Mouse (Mus musculus): Measurements from ENCODE around the gene Tusc2.

Gene Tusc2

DNA sequence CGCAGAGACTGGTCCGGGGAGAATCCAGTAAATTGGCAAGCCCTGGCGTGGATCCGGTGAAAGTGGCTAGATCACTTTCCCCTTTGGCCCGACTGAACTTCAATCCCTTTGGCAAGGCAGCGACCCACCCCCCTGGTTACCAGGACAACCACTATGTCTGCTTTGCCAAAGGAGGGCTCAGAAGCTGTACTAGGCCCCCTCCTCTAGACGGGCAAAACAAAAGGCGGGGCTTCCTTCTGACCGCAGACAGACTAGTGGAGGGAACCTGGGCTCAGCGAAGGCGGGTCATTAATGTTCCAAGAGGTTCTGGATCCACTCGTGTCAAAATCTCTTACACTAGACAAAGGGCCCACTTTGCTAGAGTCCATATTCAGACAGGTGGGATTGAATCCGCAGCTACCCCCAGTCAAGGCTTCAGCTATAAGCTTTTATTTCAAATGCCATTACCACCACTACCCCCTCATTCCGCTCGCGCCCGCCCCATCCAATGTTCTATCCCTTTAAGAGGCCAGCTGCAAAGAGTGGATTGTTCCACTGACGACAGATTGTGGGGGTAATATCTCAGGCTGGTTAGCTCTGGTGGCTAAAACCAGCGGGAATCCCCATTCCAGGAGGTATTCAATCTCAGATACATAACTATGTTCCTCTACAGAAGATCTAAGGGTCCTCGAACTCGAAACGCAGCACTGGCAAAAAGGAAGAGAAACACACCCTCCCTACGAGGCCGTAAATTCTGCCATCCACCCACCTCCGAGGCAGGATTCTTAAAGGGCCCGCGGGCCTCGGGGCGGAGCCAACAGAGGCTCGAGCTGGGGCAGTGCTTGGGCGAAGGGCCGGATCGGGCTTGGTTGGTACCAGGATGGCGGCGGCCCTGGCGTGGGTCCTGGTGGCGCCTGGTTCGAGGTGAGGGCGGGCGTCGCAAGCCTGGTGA lies 5.5 kb downstream of the Tusc2 start:
- ChIA-PET CTCF (interaction anchor here (0.5 to 2.6 kb wide), 20 partner anchors 12 to 440 kb away, joined by 3 to 14 read pairs (median 3); partner anchors contain the start of genes Hyal3 (in 1 of the 4), Ifrd2 (in 1 of the 4), Rassf1 (in 1 of the 4) and Tmem115 (in 1 of the 4)), POLR2A (interaction anchor here in 3 of 4 experiments (0.7 to 29.0 kb wide), 41 partner anchors 8 to 948 kb away, joined by 3 to 450 read pairs (median 5); partner anchors contain the start of genes Hyal1 (in 3 of the 3), Ifrd2 (in 3 of the 3), Hyal3 (in 2 of the 3) and Naa80 (in 2 of the 3))

DNA sequence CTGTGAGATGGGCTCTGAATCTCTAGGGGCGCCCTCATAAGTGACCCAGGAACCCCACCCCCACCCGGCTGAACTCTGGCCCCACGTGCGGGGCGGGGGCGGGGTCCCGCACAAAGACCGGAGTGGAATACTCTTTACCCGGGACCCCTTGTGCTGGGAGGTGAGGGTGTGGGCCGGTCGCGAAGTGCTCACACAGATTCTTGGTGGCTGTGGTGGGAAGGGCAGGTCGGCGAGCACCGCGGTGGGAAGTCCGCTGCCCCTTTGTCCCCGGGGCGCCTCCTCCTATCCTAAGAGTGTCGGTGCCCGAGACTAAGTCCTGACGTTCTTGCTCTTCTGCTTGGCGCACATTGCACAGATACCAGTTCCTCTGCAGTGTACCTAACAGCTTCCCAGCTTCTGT lies 6.2 kb downstream of the Tusc2 start:
- CTCF ChIA-PET, result interaction anchor here in 3 of 4 experiments (0.5 to 2.6 kb wide), 16 partner anchors 14 to 439 kb away, joined by 3 to 14 read pairs (median 3); partner anchors contain the start of genes Ifrd2 (in 1 of the 3), Rassf1 (in 1 of the 3) and Tmem115 (in 1 of the 3)
- POLR2A ChIA-PET, result interaction anchor here in 3 of 4 experiments (0.7 to 29.0 kb wide), 31 partner anchors 7 to 947 kb away, joined by 3 to 450 read pairs (median 8); partner anchors contain the start of genes Ifrd2 (in 3 of the 3), Hyal1 (in 2 of the 3), Hyal3 (in 2 of the 3) and Naa80 (in 2 of the 3)

DNA sequence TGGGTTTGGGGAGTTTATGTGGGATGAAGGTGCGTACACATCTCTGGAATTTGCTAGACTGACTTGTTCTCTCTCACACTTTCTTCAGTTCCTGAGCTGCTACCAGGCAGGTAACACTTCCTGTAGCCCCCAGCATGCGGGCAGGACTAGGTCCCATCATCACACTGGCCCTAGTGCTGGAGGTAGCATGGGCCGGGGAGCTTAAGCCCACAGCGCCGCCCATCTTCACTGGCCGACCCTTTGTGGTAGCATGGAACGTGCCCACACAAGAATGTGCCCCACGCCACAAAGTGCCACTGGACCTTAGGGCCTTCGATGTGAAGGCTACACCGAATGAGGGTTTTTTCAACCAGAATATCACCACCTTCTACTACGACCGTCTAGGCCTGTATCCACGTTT lies 7.0 kb downstream of the Tusc2 start:
- ChIA-PET POLR2A (interaction anchor here in 3 of 4 experiments (1.0 to 29.0 kb wide), 20 partner anchors 11 to 74 kb away, joined by 4 to 450 read pairs (median 9); partner anchors contain the start of genes Ifrd2 (in 3 of the 3), Hyal3 (in 2 of the 3), Rassf1 (in 2 of the 3) and Zmynd10 (in 2 of the 3)), CTCF (interaction anchor here in 3 of 4 experiments (0.5 to 2.5 kb wide), 9 partner anchors 10 to 401 kb away, joined by 3 to 5 read pairs (median 3); partner anchors contain the start of genes Hyal3 (in 1 of the 3) and Tmem115 (in 1 of the 3))

DNA sequence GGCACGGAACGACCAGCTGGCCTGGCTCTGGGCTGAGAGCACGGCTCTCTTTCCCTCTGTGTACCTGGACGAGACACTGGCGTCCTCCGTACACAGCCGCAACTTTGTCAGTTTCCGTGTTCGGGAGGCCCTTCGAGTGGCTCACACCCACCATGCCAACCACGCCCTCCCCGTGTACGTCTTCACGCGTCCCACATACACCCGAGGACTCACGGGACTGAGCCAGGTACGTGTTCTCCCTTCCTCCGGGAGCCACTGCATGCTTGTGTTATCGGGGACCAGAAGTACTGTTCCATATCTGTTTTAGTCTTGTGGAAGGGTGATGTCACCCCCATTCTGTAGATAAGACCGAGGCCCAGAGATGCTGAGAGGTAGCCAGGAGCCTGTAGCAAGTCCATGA lies 7.8 kb downstream of the Tusc2 start:
- ChIA-PET CTCF (interaction anchor here in 2 of 4 experiments (0.5 to 1.0 kb wide), 3 partner anchors 9 to 118 kb away, joined by 3 read pairs; partner anchors contain the start of gene Hyal3 (in 1 of the 2)), POLR2A (interaction anchor here in 2 of 4 experiments (1.4 to 29.0 kb wide), 11 partner anchors 10 to 74 kb away, joined by 4 to 450 read pairs (median 22); partner anchors contain the start of genes Hyal3 (in 2 of the 2), Ifrd2 (in 2 of the 2), Naa80 (in 1 of the 2) and Rassf1 (in 1 of the 2))

DNA sequence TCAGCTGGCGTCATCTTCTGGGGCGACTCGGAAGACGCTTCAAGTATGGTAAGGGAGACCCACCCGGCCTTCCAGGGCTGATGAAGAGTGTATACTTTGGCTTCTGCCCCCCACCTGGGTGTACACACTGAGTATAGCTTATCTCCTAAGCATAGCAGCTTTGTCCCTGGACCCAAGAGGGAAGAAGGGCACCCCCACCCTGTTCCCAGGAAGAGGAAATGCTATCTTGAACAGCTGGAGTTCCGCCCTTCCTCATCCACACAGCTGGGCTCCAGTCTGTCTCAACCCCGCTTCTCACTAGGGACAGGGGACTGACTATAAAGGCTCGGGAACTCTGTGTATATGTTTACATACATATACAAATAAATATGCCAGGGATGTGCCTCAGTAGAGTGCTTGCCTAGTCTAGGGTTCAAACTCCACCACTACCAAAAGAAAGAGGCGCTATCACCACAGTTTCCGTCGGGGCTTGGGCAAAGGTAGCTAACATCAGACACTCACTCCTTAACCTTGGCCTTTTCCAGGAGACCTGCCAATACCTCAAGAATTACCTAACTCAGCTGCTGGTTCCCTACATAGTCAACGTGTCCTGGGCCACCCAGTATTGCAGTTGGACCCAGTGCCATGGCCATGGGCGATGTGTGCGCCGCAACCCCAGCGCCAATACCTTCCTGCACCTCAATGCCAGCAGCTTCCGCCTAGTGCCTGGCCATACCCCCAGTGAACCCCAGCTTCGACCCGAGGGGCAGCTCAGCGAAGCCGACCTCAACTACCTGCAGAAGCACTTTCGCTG lies 8.7 kb downstream of the Tusc2 start:
- CTCF ChIA-PET, result interaction anchor here in 3 of 4 experiments (0.6 to 1.6 kb wide), 5 partner anchors 8 to 125 kb away, joined by 3 to 5 read pairs (median 3); partner anchors contain the start of genes Hyal3 (in 1 of the 3) and Zmynd10 (in 1 of the 3)
- POLR2A ChIA-PET, result interaction anchor here in 3 of 4 experiments (0.5 to 29.0 kb wide), 19 partner anchors 9 to 172 kb away, joined by 3 to 450 read pairs (median 5); partner anchors contain the start of genes Tusc2 (in 3 of the 3), Hyal3 (in 2 of the 3), Ifrd2 (in 2 of the 3) and Cacna2d2 (in 1 of the 3)

DNA sequence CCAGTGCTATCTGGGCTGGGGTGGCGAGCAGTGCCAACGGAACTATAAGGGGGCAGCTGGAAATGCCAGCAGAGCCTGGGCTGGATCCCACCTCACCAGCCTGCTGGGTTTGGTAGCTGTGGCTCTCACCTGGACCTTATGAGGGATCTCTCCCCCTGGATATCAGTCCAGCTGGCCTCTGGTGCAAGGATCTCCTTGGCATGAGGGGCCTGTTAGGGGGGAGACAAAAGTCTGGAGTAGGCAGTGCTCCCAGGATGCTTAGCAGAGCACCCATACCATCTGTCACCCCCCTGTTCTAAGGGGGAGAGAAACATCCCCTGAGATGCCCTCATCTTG lies 9.2 kb downstream of the Tusc2 start:
- POLR2A ChIA-PET, result interaction anchor here in 3 of 4 experiments (0.5 to 29.0 kb wide), 20 partner anchors 8 to 173 kb away, joined by 3 to 450 read pairs (median 5); partner anchors contain the start of genes Tusc2 (in 3 of the 3), Hyal3 (in 2 of the 3), Ifrd2 (in 2 of the 3) and Cacna2d2 (in 1 of the 3)

DNA sequence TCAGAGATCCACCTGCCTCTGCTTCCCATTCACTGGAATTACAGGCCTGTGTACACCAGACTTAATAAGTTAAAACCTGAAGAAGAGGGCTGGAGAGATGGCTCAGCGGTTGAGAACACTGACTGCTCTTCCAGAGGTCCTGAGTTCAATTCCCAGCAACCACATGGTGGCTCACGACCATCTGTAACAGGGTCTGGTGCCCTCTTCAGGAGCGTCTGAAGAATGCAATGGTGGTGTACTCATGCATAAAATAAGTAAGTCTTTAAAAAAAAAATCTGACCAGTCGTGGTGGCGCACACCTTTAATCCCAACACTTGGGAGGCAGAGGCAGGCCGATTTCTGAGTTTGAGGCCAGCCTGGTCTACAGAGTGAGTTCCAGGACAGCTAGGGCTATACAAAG lies 10.7 kb downstream of the Tusc2 start:
- ChIA-PET CTCF (interaction anchor here in 2 of 4 experiments (0.6 to 2.4 kb wide), 2 partner anchors 9 to 57 kb away, joined by 4 to 7 read pairs; no protein-coding TSS in a partner anchor), POLR2A (interaction anchor here in 3 of 4 experiments (0.6 to 29.0 kb wide), 10 partner anchors 7 to 200 kb away, joined by 3 to 450 read pairs (median 3); partner anchors contain the start of genes Cyb561d2 (in 1 of the 3), Hyal3 (in 1 of the 3), Ifrd2 (in 1 of the 3) and Naa80 (in 1 of the 3))

More for the DNA sequence above, 9.2 kb downstream of the Tusc2 start:
- CTCF ChIA-PET, result interaction anchor here (0.6 to 1.6 kb wide), 5 partner anchors 25 to 157 kb away, joined by 3 to 13 read pairs (median 3); partner anchors contain the start of gene Zmynd10 (in 1 of the 4)

DNA sequence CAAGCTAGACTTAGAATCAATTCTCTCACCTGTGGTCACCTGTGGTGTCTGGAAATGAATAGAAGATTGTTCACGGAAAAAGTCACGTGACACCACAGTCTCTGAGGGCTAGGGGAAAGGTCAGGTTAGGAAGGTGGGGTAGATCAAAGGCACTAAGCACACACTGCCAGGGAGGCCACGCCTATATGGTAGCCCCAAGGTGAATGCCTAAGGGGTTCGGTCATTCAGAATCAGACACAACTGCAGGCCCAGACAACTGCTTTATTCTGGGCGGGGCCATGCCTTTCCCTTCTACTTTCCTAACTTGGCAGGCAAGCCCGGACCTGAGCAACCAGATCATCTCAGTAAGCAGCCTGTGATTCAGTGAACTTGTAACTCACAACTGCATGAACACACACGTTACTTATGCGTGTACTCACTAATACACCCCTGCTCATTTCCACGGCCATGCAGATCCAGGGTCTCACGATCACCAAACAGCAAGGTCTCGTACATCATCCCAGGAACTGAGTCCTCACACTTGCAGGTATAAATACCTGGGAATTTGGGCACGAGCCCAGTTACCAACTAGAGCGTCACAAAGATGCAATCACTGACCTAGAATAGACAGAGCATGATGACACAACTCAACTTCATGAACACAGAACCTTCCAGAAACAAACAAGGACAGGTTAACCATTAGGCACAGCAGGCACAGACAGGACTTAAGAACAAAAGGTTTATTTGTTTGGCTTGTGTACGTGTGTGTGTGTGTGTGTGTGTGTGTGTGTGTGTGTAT lies 12.7 kb downstream of the Tusc2 start:
- POLR2A ChIA-PET, result interaction anchor here (0.5 to 29.0 kb wide), 54 partner anchors 8 to 753 kb away, joined by 3 to 450 read pairs (median 5); partner anchors contain the start of genes Cyb561d2 (in 2 of the 4), Ifrd2 (in 2 of the 4), Nprl2 (in 2 of the 4) and Tusc2 (in 2 of the 4)
- CTCF ChIA-PET, result interaction anchor here in 3 of 4 experiments (0.7 to 2.4 kb wide), 17 partner anchors 9 to 176 kb away, joined by 3 to 12 read pairs (median 4); partner anchors contain the start of genes Tusc2 (in 2 of the 3), Cacna2d2 (in 1 of the 3) and Ifrd2 (in 1 of the 3)

DNA sequence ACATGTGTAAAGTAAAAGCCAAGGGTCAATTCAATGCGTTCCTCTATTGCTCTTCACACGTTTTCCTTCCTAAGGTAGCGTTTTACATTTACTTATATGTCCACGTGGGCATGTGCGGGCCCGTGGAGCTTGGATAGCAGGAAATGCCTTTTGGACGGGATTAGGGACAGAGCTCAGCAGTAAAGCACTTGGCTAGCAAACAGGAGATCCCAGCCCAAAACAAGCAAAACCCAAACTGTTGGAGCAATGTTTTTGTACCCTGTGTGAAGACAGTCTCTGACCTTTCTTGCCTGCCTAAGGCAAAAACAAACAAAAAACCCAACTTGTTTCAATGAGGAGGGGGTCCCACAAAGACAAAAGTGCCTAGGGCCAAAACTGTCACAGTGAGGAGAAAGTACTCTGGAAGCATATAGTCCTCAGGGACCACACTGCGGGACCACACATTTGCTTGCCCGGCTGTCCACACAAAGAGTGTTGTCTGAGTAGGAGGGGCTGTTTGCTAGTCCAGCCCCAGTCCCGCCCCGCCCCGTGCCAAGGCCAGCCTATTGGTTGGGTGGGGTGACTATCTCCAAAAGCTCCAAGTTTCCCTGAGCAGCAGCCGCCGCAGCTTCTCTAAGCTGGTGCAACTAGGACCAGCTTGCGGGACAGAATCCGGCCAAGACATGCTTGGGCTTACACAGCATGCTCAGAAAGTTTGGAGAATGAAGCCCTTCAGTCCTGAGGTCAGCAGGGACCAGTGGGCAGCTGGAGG lies 13.5 kb downstream of the Tusc2 start, which contains the start of gene Hyal1:
Gene Hyal1, plus strand, starts transcription at position 571 of the 751 bp plus-strand sequence.
- ChIA-PET CTCF (interaction anchor here in 2 of 4 experiments (1.1 to 2.0 kb wide), 11 partner anchors 10 to 177 kb away, joined by 3 to 12 read pairs (median 4); partner anchors contain the start of genes Cacna2d2 (in 1 of the 2) and Ifrd2 (in 1 of the 2)), POLR2A (interaction anchor here (0.5 to 29.0 kb wide), 63 partner anchors 8 to 817 kb away, joined by 3 to 450 read pairs (median 4); partner anchors contain the start of genes Ifrd2 (in 4 of the 4), 6430571L13Rik (in 3 of the 4), Gnai2 (in 3 of the 4) and Tusc2 (in 3 of the 4))

DNA sequence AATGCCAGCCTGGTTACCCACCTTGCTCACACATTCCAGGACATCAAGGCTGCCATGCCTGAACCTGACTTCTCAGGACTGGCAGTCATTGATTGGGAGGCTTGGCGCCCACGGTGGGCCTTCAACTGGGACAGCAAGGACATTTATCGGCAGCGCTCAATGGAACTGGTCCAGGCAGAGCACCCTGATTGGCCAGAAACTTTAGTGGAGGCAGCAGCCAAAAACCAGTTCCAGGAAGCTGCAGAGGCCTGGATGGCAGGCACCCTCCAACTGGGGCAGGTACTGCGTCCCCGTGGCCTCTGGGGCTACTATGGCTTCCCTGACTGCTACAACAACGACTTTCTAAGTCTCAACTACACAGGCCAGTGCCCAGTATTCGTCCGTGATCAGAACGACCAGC lies 14.8 kb downstream of the Tusc2 start:
- CTCF ChIA-PET, result interaction anchor here in 1 of 4 experiments (0.5 to 2.0 kb wide), 5 partner anchors 23 to 68 kb away, joined by 3 to 9 read pairs (median 3); no protein-coding TSS in a partner anchor
- POLR2A ChIA-PET, result interaction anchor here in 3 of 4 experiments (0.6 to 29.0 kb wide), 18 partner anchors 9 to 837 kb away, joined by 3 to 450 read pairs (median 7); partner anchors contain the start of genes Ifrd2 (in 3 of the 3), Tusc2 (in 2 of the 3), Cyb561d2 (in 1 of the 3) and Hyal2 (in 1 of the 3)

DNA sequence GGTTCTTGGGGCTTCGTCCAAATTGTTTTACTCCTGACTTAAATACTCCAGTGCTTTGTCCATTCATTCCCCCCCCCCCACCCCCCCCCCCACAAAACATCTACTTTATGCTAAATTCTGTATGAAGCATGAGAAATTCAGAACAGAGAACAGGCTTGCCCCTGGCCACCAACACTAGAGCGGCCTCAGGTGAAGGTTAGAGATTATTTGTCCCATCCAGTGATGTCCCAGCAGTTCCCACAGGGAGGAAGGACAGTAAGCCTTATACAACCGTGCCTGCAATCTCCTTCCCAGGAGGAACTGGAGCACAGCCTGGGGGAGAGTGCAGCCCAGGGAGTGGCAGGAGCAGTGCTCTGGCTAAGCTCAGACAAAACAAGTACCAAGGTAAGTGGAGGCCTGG lies 15.5 kb downstream of the Tusc2 start, which contains the start of gene Naa80:
Gene Naa80, plus strand, starts transcription at position 301 of the 400 bp plus-strand sequence.
- CTCF ChIA-PET, result interaction anchor here in 1 of 4 experiments (0.7 to 1.8 kb wide), 2 partner anchors 34 to 52 kb away, joined by 3 to 6 read pairs; no protein-coding TSS in a partner anchor
- POLR2A ChIA-PET, result interaction anchor here in 3 of 4 experiments (0.6 to 29.0 kb wide), 17 partner anchors 9 to 838 kb away, joined by 3 to 450 read pairs (median 13); partner anchors contain the start of genes Ifrd2 (in 3 of the 3), Hyal2 (in 2 of the 3), Cyb561d2 (in 1 of the 3) and Nprl2 (in 1 of the 3)

DNA sequence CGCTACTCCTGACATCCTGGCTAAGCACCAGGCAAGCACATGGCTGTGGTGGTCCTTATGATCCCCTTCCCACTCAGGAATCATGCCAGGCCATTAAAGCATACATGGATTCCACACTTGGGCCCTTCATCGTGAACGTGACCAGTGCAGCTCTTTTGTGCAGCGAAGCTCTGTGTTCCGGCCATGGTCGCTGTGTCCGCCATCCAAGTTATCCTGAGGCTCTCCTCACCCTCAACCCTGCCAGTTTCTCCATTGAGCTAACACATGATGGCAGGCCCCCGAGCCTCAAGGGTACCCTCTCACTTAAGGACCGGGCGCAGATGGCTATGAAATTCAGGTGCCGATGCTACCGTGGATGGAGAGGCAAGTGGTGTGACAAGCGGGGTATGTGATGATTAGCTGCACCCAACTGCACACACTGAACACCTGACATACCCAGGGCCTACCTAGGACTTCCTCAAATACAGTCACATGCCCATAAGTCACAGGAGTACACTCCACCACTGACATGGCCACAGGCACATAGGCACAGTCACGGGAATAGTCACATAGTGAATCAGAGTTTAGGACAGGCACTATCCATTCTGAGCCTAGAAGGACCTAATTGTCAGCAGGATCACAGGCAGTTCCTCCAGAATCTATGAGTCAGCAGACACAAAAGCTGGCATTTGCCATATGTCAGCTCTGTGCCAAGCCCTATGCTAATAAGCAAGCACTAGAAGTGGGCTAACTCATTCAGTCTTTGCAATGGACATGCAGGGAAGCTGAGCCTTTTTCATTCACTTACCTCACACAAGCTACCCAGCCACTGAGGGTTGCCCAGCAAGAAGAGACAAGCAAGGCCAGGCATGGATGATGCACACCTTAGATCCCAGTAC lies 16.2 kb downstream of the Tusc2 start:
- POLR2A ChIA-PET, result interaction anchor here in 3 of 4 experiments (0.6 to 29.0 kb wide), 28 partner anchors 8 to 86 kb away, joined by 3 to 450 read pairs (median 7); partner anchors contain the start of genes Ifrd2 (in 3 of the 3), Cyb561d2 (in 2 of the 3), Gnai2 (in 2 of the 3) and Hyal2 (in 2 of the 3)
- CTCF ChIA-PET, result interaction anchor here in 2 of 4 experiments (1.0 to 2.4 kb wide), 6 partner anchors 8 to 205 kb away, joined by 3 to 12 read pairs (median 4); no protein-coding TSS in a partner anchor
